Mouse (Mus musculus) CH12.LX (cell line): ENCODE measurements around the gene Ctnna2. TPM values are rescaled to one million over a fixed set of nuclear protein-coding genes. Genes with fewer than 3 reads are reported as not detected.

Experiments
- DNase-seq: peaks from one replicate; pipeline ENCODE4 v3.0.0-alpha.2; 2013; ENCODE audit errors: extremely low read depth
- H3K27ac ChIP-seq: 2 replicates; pipeline ENCODE4 v1.5.1; 2012; ENCODE audit warnings: low read depth, mild to moderate bottlenecking, control low read depth, moderate library complexity; ENCODE audit not compliant: insufficient read depth
- H3K27me3 ChIP-seq: replicated peaks from 2 replicates; pipeline ENCODE3; 2012; ENCODE audit warnings: inconsistent platforms
- H3K36me3 ChIP-seq, 2 experiments: replicated peaks in 1 of 2; 2 replicates each; pipeline versions ENCODE3 to v1.6.1; 2012; ENCODE audit warnings: inconsistent platforms in 1 of 2, low read length in 1 of 2, mild to moderate bottlenecking in 1 of 2, mixed read lengths in 1 of 2, moderate library complexity in 1 of 2; ENCODE audit not compliant: control insufficient read depth in 1 of 2, insufficient read depth in 1 of 2
- H3K4me1 ChIP-seq, 2 experiments: 2 replicates each; pipeline ENCODE4 v1.6.1; 2012; ENCODE audit warnings: inconsistent platforms in 1 of 2, moderate library complexity in 1 of 2; ENCODE audit not compliant: insufficient read depth in 2 of 2, control insufficient read depth in 1 of 2
- H3K4me2 ChIP-seq: 2 replicates; pipeline ENCODE4 v1.6.1; 2012; ENCODE audit warnings: low read depth, mild to moderate bottlenecking, control low read depth; ENCODE audit not compliant: poor library complexity, insufficient read depth, severe bottlenecking
- H3K4me3 ChIP-seq, 3 experiments: fragments of 150-350 bp in 1 of 3; sonication (generic) in 1 of 3; replicated peaks in 1 of 3; 2 replicates each; pipeline versions ENCODE3 to v1.5.1; 2011 to 2012; ENCODE audit warnings: low read depth in 2 of 3, low read length in 2 of 3, mild to moderate bottlenecking in 2 of 3, moderate library complexity in 2 of 3, control low read depth in 1 of 3, improper control_type of control experiment in 1 of 3, inconsistent platforms in 1 of 3, mixed read lengths in 1 of 3; ENCODE audit not compliant: poor library complexity in 1 of 3
- H3K79me2 ChIP-seq: replicated peaks from 2 replicates; pipeline ENCODE4 v1.6.1; 2012; ENCODE audit warnings: mild to moderate bottlenecking, moderate library complexity; ENCODE audit not compliant: control insufficient read depth, poor library complexity, insufficient read depth, severe bottlenecking; ENCODE audit errors: extremely low read depth
- H3K9ac ChIP-seq: 2 replicates; pipeline ENCODE4 v1.6.1; 2012; ENCODE audit warnings: low read depth, mild to moderate bottlenecking, control low read depth, moderate library complexity; ENCODE audit not compliant: insufficient read depth
- H3K9me3 ChIP-seq: replicated peaks from 2 replicates; pipeline ENCODE3; 2012; ENCODE audit warnings: low read length, inconsistent platforms, mixed read lengths
- BHLHE40 ChIP-seq: IDR thresholded peaks from 2 replicates; pipeline ENCODE4 v1.6.1; 2011; ENCODE audit warnings: mild to moderate bottlenecking, low read depth, low read length, improper control_type of control experiment
- CHD1 ChIP-seq: IDR thresholded peaks from 2 replicates; pipeline ENCODE4 v1.6.1; 2012; ENCODE audit warnings: low read depth, low read length, improper control_type of control experiment, inconsistent platforms
- CHD2 ChIP-seq: IDR thresholded peaks from 2 replicates; pipeline ENCODE4 v1.6.1; 2011; ENCODE audit warnings: low read length, improper control_type of control experiment
- ELF1 ChIP-seq: IDR thresholded peaks from 2 replicates; pipeline ENCODE4 v1.6.1; 2014; ENCODE audit warnings: low read depth, mild to moderate bottlenecking, inconsistent platforms, low read length, improper control_type of control experiment
- ETS1 ChIP-seq: conservative IDR thresholded peaks from 2 replicates; pipeline ENCODE4 v1.6.1; 2012; ENCODE audit warnings: low read depth, mild to moderate bottlenecking, inconsistent platforms, low read length, improper control_type of control experiment, moderate library complexity
- HCFC1 ChIP-seq: IDR thresholded peaks from 2 replicates; pipeline ENCODE4 v1.6.1; 2012; ENCODE audit warnings: low read depth, mild to moderate bottlenecking, inconsistent platforms, low read length, improper control_type of control experiment
- IRF4 ChIP-seq: IDR thresholded peaks from 2 replicates; pipeline ENCODE4 v1.6.1; 2014; ENCODE audit warnings: low read depth, mild to moderate bottlenecking, inconsistent platforms, low read length, improper control_type of control experiment
- JUND ChIP-seq: conservative IDR thresholded peaks from 2 replicates; pipeline ENCODE4 v1.6.1; 2011; ENCODE audit warnings: low read depth, low read length, improper control_type of control experiment
- KAT2A ChIP-seq: IDR thresholded peaks from 2 replicates; pipeline ENCODE4 v1.6.1; 2012; ENCODE audit warnings: low read length, improper control_type of control experiment, inconsistent platforms; ENCODE audit not compliant: insufficient replicate concordance
- MAFK ChIP-seq: IDR thresholded peaks from 2 replicates; pipeline ENCODE4 v1.6.1; 2011; ENCODE audit warnings: low read length, improper control_type of control experiment; ENCODE audit not compliant: insufficient replicate concordance
- MEF2A ChIP-seq: IDR thresholded peaks from 2 replicates; pipeline ENCODE4 v1.6.1; 2014; ENCODE audit warnings: low read depth, mild to moderate bottlenecking, inconsistent platforms, low read length, improper control_type of control experiment, borderline replicate concordance
- NELFE ChIP-seq: IDR thresholded peaks from 2 replicates; pipeline ENCODE4 v1.6.1; 2011; ENCODE audit warnings: low read depth, low read length, improper control_type of control experiment
- PAX5 ChIP-seq: IDR thresholded peaks from 2 replicates; pipeline ENCODE4 v1.6.1; 2012; ENCODE audit warnings: low read length, inconsistent platforms, mixed read lengths
- POLR2A ChIP-seq: IDR thresholded peaks from 2 replicates; pipeline ENCODE4 v1.6.1; 2011; ENCODE audit warnings: low read depth, mild to moderate bottlenecking, improper control_type of control experiment, low read length
- RAD21 ChIP-seq: IDR thresholded peaks from 2 replicates; pipeline ENCODE4 v1.6.1; 2011; ENCODE audit warnings: low read depth, mild to moderate bottlenecking, low read length, improper control_type of control experiment, moderate library complexity
- SIN3A ChIP-seq: IDR thresholded peaks from 2 replicates; pipeline ENCODE4 v1.6.1; 2012; ENCODE audit warnings: low read length, improper control_type of control experiment, inconsistent platforms
- SMC3 ChIP-seq: IDR thresholded peaks from 2 replicates; pipeline ENCODE4 v1.6.1; 2011; ENCODE audit warnings: low read depth, low read length, improper control_type of control experiment
- TCF12 ChIP-seq: IDR thresholded peaks from 2 replicates; pipeline ENCODE4 v1.6.1; 2014; ENCODE audit warnings: low read depth, mild to moderate bottlenecking, inconsistent platforms, low read length, improper control_type of control experiment
- UBTF ChIP-seq: IDR thresholded peaks from 2 replicates; pipeline ENCODE4 v1.6.1; 2012; ENCODE audit warnings: low read depth, mild to moderate bottlenecking, inconsistent platforms, low read length, improper control_type of control experiment, moderate library complexity
- USF2 ChIP-seq: conservative IDR thresholded peaks from 2 replicates; pipeline ENCODE4 v1.6.1; 2011; ENCODE audit warnings: low read depth, low read length, improper control_type of control experiment
- ZKSCAN1 ChIP-seq: IDR thresholded peaks from 2 replicates; pipeline ENCODE4 v1.6.1; 2012; ENCODE audit warnings: low read depth, inconsistent platforms, low read length, improper control_type of control experiment, borderline replicate concordance
- dilution Hi-C: fragments of 300-500 bp; cut with MboI; formaldehyde crosslinking; loops from 2 replicates; pipeline ENCODE4 v1.14.3; 2020; ENCODE audit warnings: low sequenced_read_pairs; ENCODE audit not compliant: extremely low pct_unique_long_range_greater_than_20kb, extremely low pct_ligation_motif_present
- in situ Hi-C: fragments of 300-500 bp; cut with MboI; formaldehyde crosslinking; loops from 3 replicates; pipeline ENCODE4 v1.14.3; 2019; ENCODE audit warnings: low sequenced_read_pairs, low pct_ligation_motif_present, low pct_unique_long_range_greater_than_20kb, mixed read lengths
- polyA plus RNA-seq: library from polyadenylated mRNA; unstranded; fragments of >175 nt; gene quantifications from 2 replicates; pipeline ENCODE4 v1.2.1, GENCODE M21; 2012; ENCODE audit warnings: low read depth; ENCODE audit not compliant: insufficient read length
- total RNA-seq, 2 experiments: library from RNA; depleted of rRNA; stranded (reverse); fragments of 300-350 nt in 1 of 2; fragments of >200 nt in 1 of 2; gene quantifications; 2 replicates each; pipeline ENCODE4 v1.2.3; 2012 to 2014

The Ctnna2 gene
- total and polyA plus RNA-seq, 3 experiments = not detected

DNA sequence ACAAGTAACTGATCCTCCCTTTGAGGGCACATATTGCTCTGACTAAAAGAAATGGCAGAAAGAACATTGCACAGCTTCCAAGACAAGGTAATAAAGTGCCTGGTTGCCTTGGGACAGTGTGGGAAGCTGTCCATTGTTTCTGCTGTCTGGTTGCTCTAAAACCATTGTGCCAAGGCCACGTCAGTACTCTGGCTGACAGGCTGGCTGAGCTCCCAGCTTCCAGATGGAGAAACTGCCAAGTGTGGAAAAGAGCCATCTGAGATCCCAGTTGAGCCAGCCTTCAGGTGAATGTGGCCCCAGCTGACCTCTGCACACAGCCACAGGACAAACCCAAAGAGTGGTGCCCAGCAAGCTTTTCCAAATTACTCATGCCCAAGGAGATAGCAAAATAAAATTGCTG is 504.1 kb downstream of the Ctnna2 start:
- dilution Hi-C loops = no loop called here
- in situ Hi-C loops = no loop called here

DNA sequence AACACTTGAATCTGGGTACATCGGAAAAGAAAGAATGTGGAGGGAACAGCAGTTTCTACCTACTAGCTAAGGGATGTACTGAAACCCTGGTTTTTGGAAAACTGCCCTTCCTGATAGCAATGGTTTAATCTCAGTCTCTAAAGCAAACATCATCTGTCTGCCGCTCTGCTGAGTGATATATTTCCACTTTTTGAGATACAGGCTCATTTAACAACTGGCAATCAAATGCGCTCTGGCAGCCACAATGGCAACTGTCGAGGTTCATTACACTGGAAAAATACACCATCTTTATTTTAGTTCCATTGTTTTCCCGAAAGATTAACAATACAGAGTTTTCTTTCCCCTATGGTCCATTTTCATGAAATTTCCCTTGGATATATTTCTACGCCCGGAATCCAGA is 506.2 kb downstream of the Ctnna2 start:
- in situ Hi-C loops (no loop called here), dilution Hi-C loops (no loop called here)

More for the DNA sequence above, 504.1 kb downstream of the Ctnna2 start:
- no peak overlapping the region for H3K4me2 ChIP-seq
- no peaks in the 10 kb centered on the region for H3K79me2 ChIP-seq
- H3K27me3 ChIP-seq = no peaks in the 10 kb centered on the region
- no peak overlapping the region for H3K4me3 ChIP-seq
- no peak overlapping the region for H3K27ac ChIP-seq
- no peak overlapping the region for H3K9ac ChIP-seq
- DNase-seq = no peak
- peaks cover 24% of the 10 kb centered on the region for H3K9me3 ChIP-seq
- H3K4me1 ChIP-seq = no peaks in the 10 kb centered on the region
- no peaks in the 10 kb centered on the region for H3K36me3 ChIP-seq
- no peak for TF ChIP-seq CHD2
- no peak for TF ChIP-seq SIN3A
- no peak for TF ChIP-seq HCFC1
- TF ChIP-seq MEF2A = no peak
- TF ChIP-seq MAFK = no peak
- no peak for TF ChIP-seq KAT2A
- TF ChIP-seq BHLHE40 = no peak
- TF ChIP-seq POLR2A = no peak
- no peak for TF ChIP-seq NELFE
- TF ChIP-seq PAX5 = no peak
- no peak for TF ChIP-seq ZKSCAN1
- TF ChIP-seq JUND = no peak
- TF ChIP-seq ELF1 = no peak
- no peak for TF ChIP-seq ETS1
- no peak for TF ChIP-seq RAD21
- no peak for TF ChIP-seq TCF12

More for the DNA sequence above, 506.2 kb downstream of the Ctnna2 start:
- H3K4me3 ChIP-seq = no peak overlapping the region
- H3K9me3 ChIP-seq = peaks cover 27% of the 10 kb centered on the region
- H3K9ac ChIP-seq = no peak overlapping the region
- H3K27ac ChIP-seq = no peak overlapping the region
- DNase-seq = no peak
- no peaks in the 10 kb centered on the region for H3K4me1 ChIP-seq
- H3K4me2 ChIP-seq = no peak overlapping the region
- no peak for TF ChIP-seq SIN3A
- TF ChIP-seq USF2 = no peak
- no peak for TF ChIP-seq UBTF
- no peak for TF ChIP-seq SMC3
- no peak for TF ChIP-seq MAFK
- no peak for TF ChIP-seq KAT2A
- TF ChIP-seq CHD1 = no peak
- no peak for TF ChIP-seq JUND
- TF ChIP-seq POLR2A = no peak
- no peak for TF ChIP-seq MEF2A
- no peak for TF ChIP-seq IRF4
- no peaks in the 10 kb centered on the region for H3K36me3 ChIP-seq
- H3K27me3 ChIP-seq = no peaks in the 10 kb centered on the region
- no peaks in the 10 kb centered on the region for H3K79me2 ChIP-seq
